Mouse (Mus musculus): ENCODE measurements around the gene Vmn1r148. TPM values are rescaled to one million over a fixed set of nuclear protein-coding genes. Genes with fewer than 3 reads are reported as not detected.
"Not testable (repeated sequence)": the region's sequence is repeated elsewhere in the genome, so short reads cannot be mapped to it uniquely, and the experiment has no call there.

The Vmn1r148 gene
- polyA plus RNA-seq (2012; rRNA removed), result not detected in 2 replicates

DNA sequence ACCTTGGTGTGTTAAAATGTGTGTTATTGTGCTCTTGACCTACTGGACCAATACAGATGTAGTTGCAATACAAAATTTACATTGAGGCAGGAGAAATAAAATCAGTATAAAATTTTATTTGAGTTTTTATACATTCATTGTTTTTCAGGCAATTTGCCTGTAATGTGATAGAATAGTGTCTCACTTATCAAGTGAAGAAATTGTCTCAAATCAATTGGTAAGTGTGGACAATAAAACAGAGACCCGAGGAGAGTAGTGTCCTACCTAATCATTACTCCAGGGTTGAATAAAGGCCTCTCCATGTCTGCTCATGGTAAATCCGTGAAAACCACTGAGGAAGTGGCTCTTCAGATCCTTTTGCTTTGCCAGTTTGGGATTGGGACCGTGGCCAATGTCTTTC lies at the start of gene Vmn1r148:
TSS of gene Vmn1r148 (plus strand) at position 301 of the 400 bp plus-strand sequence.
- H3K4me1 ChIP-seq (ENCODE audit: control insufficient read depth, insufficient read depth, low read length); DNase-seq; H3K4me3 ChIP-seq (replicated peaks; ENCODE audit: insufficient read depth, low read depth, low read length); H3K27me3 ChIP-seq (ENCODE audit: control insufficient read depth, insufficient read depth, low read length); H3K27ac ChIP-seq (ENCODE audit: insufficient read depth, low read length): not testable (repeated sequence)
- WGBS, result no CpG with 5 or more reads among the region's 3 CpGs

GRCm38 (mm10) chr7:22370939-22371338 lies 42.4 kb upstream of the Vmn1r148 start, which contains the start of gene Gm8660:
Gene Gm8660 (minus strand): TSS chr7:22371039.
- no CpG with 5 or more reads among the region's 1 CpGs for WGBS

DNA sequence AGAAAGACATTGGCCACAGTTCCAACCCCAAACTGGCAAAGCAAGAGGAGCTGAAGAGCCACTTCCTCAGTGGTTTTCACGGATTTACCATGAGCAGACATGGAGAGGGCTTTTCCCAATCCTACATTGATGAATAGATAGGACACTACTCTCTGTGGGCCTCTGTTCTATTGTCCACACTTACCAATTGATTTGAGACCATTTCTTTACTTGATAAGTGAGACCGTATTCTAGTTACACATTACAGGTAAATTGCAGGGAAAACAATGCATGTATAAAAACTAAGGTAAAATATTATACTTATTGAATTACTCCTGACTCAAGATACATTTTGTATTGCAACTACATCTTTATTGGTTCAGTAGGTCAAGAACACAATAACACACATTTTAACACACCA lies 24.7 kb downstream of the Vmn1r148 start, which contains the start of gene Vmn1r149:
TSS of gene Vmn1r149 (minus strand) at position 101 of the 400 bp plus-strand sequence.
- WGBS, result no CpG with 5 or more reads among the region's 2 CpGs
- not testable (repeated sequence) for H3K4me1 ChIP-seq (ENCODE audit: control insufficient read depth, insufficient read depth, low read length); H3K27me3 ChIP-seq (ENCODE audit: control insufficient read depth, insufficient read depth, low read length); H3K4me3 ChIP-seq (replicated peaks; ENCODE audit: insufficient read depth, low read depth, low read length); DNase-seq; H3K27ac ChIP-seq (ENCODE audit: insufficient read depth, low read length)

More at GRCm38 (mm10) chr7:22370939-22371338, 42.4 kb upstream of the Vmn1r148 start, which contains the start of gene Gm8660:
- DNase-seq; H3K27me3 ChIP-seq (ENCODE audit: control insufficient read depth, insufficient read depth, low read length); H3K4me1 ChIP-seq (ENCODE audit: control insufficient read depth, insufficient read depth, low read length); H3K4me3 ChIP-seq (replicated peaks; ENCODE audit: insufficient read depth, low read depth, low read length); H3K27ac ChIP-seq (ENCODE audit: insufficient read depth, low read length): not testable (repeated sequence)

DNA sequence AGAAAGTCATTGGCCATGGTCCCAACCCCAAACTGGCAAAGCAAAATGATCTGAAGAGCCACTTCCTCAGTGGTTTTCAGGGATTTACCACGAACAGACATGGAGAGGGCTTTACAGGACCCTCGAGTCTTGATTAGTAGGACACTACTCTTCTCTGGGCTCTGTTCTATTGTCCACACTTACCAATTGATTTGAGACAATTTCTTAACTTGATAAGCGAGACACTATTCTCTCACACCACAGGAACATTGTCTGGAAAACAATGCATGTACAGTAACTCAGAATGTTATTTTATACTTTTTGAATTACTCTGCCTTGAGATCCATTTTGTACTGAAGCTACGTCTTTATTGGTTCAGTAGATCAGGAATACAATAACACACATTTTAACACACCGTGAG lies 50.6 kb downstream of the Vmn1r148 start, which contains the start of gene Gm10665:
TSS of gene Gm10665 (minus strand) at position 101 of the 400 bp plus-strand sequence.
- not testable (repeated sequence) for H3K27ac ChIP-seq (ENCODE audit: insufficient read depth, low read length); H3K4me1 ChIP-seq (ENCODE audit: control insufficient read depth, insufficient read depth, low read length); H3K27me3 ChIP-seq (ENCODE audit: control insufficient read depth, insufficient read depth, low read length); DNase-seq; H3K4me3 ChIP-seq (replicated peaks; ENCODE audit: insufficient read depth, low read depth, low read length)
- no CpG with 5 or more reads among the region's 5 CpGs for WGBS

Other genes with a start within 250 kb of the Vmn1r148 start
- not detected in 2 replicates for gene Vmn1r142, start 249.5 kb upstream of the Vmn1r148 start, polyA plus RNA-seq (2012; rRNA removed)
- gene Vmn1r143, start 224.2 kb upstream of the Vmn1r148 start, polyA plus RNA-seq (2012; rRNA removed), result not detected in 2 replicates
- gene Gm8653, start 212.3 kb upstream of the Vmn1r148 start, polyA plus RNA-seq (2012; rRNA removed), result not detected in 2 replicates
- not detected in 2 replicates for gene Gm8453, start 184.1 kb upstream of the Vmn1r148 start, polyA plus RNA-seq (2012; rRNA removed)
- not detected in 2 replicates for gene Gm4187, start 83.9 kb upstream of the Vmn1r148 start, polyA plus RNA-seq (2012; rRNA removed)
- gene Gm8660, start 42.5 kb upstream of the Vmn1r148 start, polyA plus RNA-seq (2012; rRNA removed), result not detected in 2 replicates
- not detected in 2 replicates for gene Vmn1r149, start 24.6 kb downstream of the Vmn1r148 start, polyA plus RNA-seq (2012; rRNA removed)
- not detected in 2 replicates for gene Gm10665, start 50.5 kb downstream of the Vmn1r148 start, polyA plus RNA-seq (2012; rRNA removed)
- gene Vmn1r151, start 86.1 kb downstream of the Vmn1r148 start, polyA plus RNA-seq (2012; rRNA removed), result not detected in 2 replicates
- not detected in 2 replicates for gene Vmn1r152, start 109.4 kb downstream of the Vmn1r148 start, polyA plus RNA-seq (2012; rRNA removed)
- gene Gm8677, start 121.3 kb downstream of the Vmn1r148 start, polyA plus RNA-seq (2012; rRNA removed), result not detected in 2 replicates
- gene Gm4201, start 151.8 kb downstream of the Vmn1r148 start, polyA plus RNA-seq (2012; rRNA removed), result not detected in 2 replicates
- gene Gm4565, start 174.5 kb downstream of the Vmn1r148 start, polyA plus RNA-seq (2012; rRNA removed), result not detected in 2 replicates
- not detected in 2 replicates for gene Vmn1r155, start 244.4 kb downstream of the Vmn1r148 start, polyA plus RNA-seq (2012; rRNA removed)